Mouse (Mus musculus) MEL (cell line): ENCODE data around the gene Kif3a. TPM values are rescaled to one million over a fixed set of nuclear protein-coding genes. Genes with fewer than 3 reads are reported as not detected.

Experiments used
- DNase-seq: peaks from one replicate; pipeline ENCODE4 v3.0.0; 2011; ENCODE audit warnings: low read depth, low spot score
- H3K27ac ChIP-seq: 2 replicates; pipeline ENCODE4 v1.5.1; 2012; ENCODE audit warnings: low read depth, mild to moderate bottlenecking, control low read depth, low read length, moderate library complexity; ENCODE audit not compliant: control insufficient read depth
- H3K27me3 ChIP-seq, 2 experiments: fragments of 150-350 bp in 1 of 2; sonication (generic) in 1 of 2; 2 replicates each; pipeline ENCODE4 v1.6.1; 2012; ENCODE audit warnings: low read length in 2 of 2, mild to moderate bottlenecking in 2 of 2, improper control_type of control experiment in 1 of 2, moderate library complexity in 1 of 2; ENCODE audit not compliant: insufficient read depth in 2 of 2, control insufficient read depth in 1 of 2
- H3K36me3 ChIP-seq, 2 experiments: 2 replicates each; pipeline ENCODE4 v1.6.1; 2012 to 2014; ENCODE audit warnings: low read length in 2 of 2, improper control_type of control experiment in 1 of 2, inconsistent platforms in 1 of 2, mild to moderate bottlenecking in 1 of 2; ENCODE audit not compliant: insufficient read depth in 2 of 2, control insufficient read depth in 1 of 2
- H3K4me1 ChIP-seq, 2 experiments: fragments of 150-350 bp in 1 of 2; sonication (generic) in 1 of 2; 2 replicates each; pipeline ENCODE4 v1.6.1; 2012; ENCODE audit warnings: low read length in 2 of 2, improper control_type of control experiment in 1 of 2, mild to moderate bottlenecking in 1 of 2; ENCODE audit not compliant: insufficient read depth in 2 of 2, control insufficient read depth in 1 of 2
- H3K4me3 ChIP-seq, 2 experiments: fragments of 150-350 bp in 1 of 2; sonication (generic) in 1 of 2; 2 replicates each; pipeline ENCODE4 v1.5.1; 2012; ENCODE audit warnings: low read depth in 2 of 2, low read length in 2 of 2, mild to moderate bottlenecking in 2 of 2, moderate library complexity in 2 of 2, control low read depth in 1 of 2, improper control_type of control experiment in 1 of 2; ENCODE audit not compliant: control insufficient read depth in 1 of 2, insufficient read depth in 1 of 2
- H3K79me2 ChIP-seq: 2 replicates; pipeline ENCODE4 v1.6.1; 2012; ENCODE audit warnings: mild to moderate bottlenecking, low read length, moderate library complexity; ENCODE audit not compliant: control insufficient read depth, poor library complexity, insufficient read depth
- H3K9ac ChIP-seq: 2 replicates; pipeline ENCODE4 v1.6.1; 2012; ENCODE audit warnings: low read depth, mild to moderate bottlenecking, control low read depth, low read length, moderate library complexity; ENCODE audit not compliant: control insufficient read depth, poor library complexity, severe bottlenecking
- H3K9me3 ChIP-seq: fragments of 150-350 bp; sonication (generic); replicated peaks from 2 replicates; pipeline ENCODE4 v1.6.1; 2012; ENCODE audit warnings: mild to moderate bottlenecking, low read length, improper control_type of control experiment, moderate library complexity; ENCODE audit not compliant: insufficient read depth
- BHLHE40 ChIP-seq: IDR thresholded peaks from 2 replicates; pipeline ENCODE4 v1.6.1; 2012; ENCODE audit warnings: low read depth, mild to moderate bottlenecking, inconsistent platforms, low read length, improper control_type of control experiment, borderline replicate concordance
- CHD2 ChIP-seq: IDR thresholded peaks from 2 replicates; pipeline ENCODE4 v1.6.1; 2011; ENCODE audit warnings: low read length, improper control_type of control experiment
- CTCF ChIP-seq, 3 experiments: IDR thresholded peaks in 2 of 3; conservative IDR thresholded peaks in 1 of 3; 2 replicates each; pipeline ENCODE4 v1.5.1; 2011 to 2012; ENCODE audit warnings: low read length in 3 of 3, low read depth in 2 of 3, mild to moderate bottlenecking in 2 of 3, improper control_type of control experiment in 1 of 3, inconsistent platforms in 1 of 3, mixed read lengths in 1 of 3, moderate library complexity in 1 of 3; ENCODE audit not compliant: control insufficient read depth in 1 of 3, insufficient read depth in 1 of 3, poor library complexity in 1 of 3, severe bottlenecking in 1 of 3
- E2F4 ChIP-seq: IDR thresholded peaks from 2 replicates; pipeline ENCODE4 v1.6.1; 2011; ENCODE audit warnings: low read depth, low read length, improper control_type of control experiment, borderline replicate concordance
- ELF1 ChIP-seq: IDR thresholded peaks from 2 replicates; pipeline ENCODE4 v1.6.1; 2014; ENCODE audit warnings: low read depth, mild to moderate bottlenecking, inconsistent platforms, low read length, improper control_type of control experiment, moderate library complexity
- EP300 ChIP-seq, 2 experiments: IDR thresholded peaks; 2 replicates each; pipeline ENCODE4 v1.6.1; 2011; ENCODE audit warnings: improper control_type of control experiment in 2 of 2, low read length in 2 of 2, low read depth in 1 of 2, mild to moderate bottlenecking in 1 of 2
- ETS1 ChIP-seq: IDR thresholded peaks from 2 replicates; pipeline ENCODE4 v1.6.1; 2012; ENCODE audit warnings: low read depth, mild to moderate bottlenecking, inconsistent platforms, low read length, improper control_type of control experiment, moderate library complexity
- GABPA ChIP-seq: IDR thresholded peaks from 2 replicates; pipeline ENCODE4 v1.6.1; 2012; ENCODE audit warnings: low read depth, mild to moderate bottlenecking, inconsistent platforms, low read length, improper control_type of control experiment, moderate library complexity
- GATA1 ChIP-seq: IDR thresholded peaks from 2 replicates; pipeline ENCODE4 v1.6.1; 2011; ENCODE audit warnings: low read depth, low read length, improper control_type of control experiment
- HCFC1 ChIP-seq: IDR thresholded peaks from 2 replicates; pipeline ENCODE4 v1.6.1; 2012; ENCODE audit warnings: low read depth, mild to moderate bottlenecking, inconsistent platforms, low read length, improper control_type of control experiment, moderate library complexity
- JUND ChIP-seq: IDR thresholded peaks from 2 replicates; pipeline ENCODE4 v1.6.1; 2011; ENCODE audit warnings: low read depth, mild to moderate bottlenecking, improper control_type of control experiment, low read length
- MAFK ChIP-seq: IDR thresholded peaks from 2 replicates; pipeline ENCODE4 v1.6.1; 2011; ENCODE audit warnings: low read depth, mild to moderate bottlenecking, low read length, improper control_type of control experiment, borderline replicate concordance
- MAX ChIP-seq: IDR thresholded peaks from 2 replicates; pipeline ENCODE4 v1.6.1; 2011; ENCODE audit warnings: low read length, improper control_type of control experiment
- MAZ ChIP-seq: IDR thresholded peaks from 2 replicates; pipeline ENCODE4 v1.6.1; 2012; ENCODE audit warnings: low read depth, mild to moderate bottlenecking, inconsistent platforms, low read length, improper control_type of control experiment
- MEF2A ChIP-seq: IDR thresholded peaks from 2 replicates; pipeline ENCODE4 v1.6.1; 2014; ENCODE audit warnings: low read depth, mild to moderate bottlenecking, inconsistent platforms, low read length, improper control_type of control experiment; ENCODE audit not compliant: poor library complexity, insufficient replicate concordance, severe bottlenecking; ENCODE audit errors: extremely low read depth
- MXI1 ChIP-seq: IDR thresholded peaks from 2 replicates; pipeline ENCODE4 v1.6.1; 2011; ENCODE audit warnings: mild to moderate bottlenecking, low read depth, low read length, improper control_type of control experiment
- MYC ChIP-seq: IDR thresholded peaks from 2 replicates; pipeline ENCODE4 v1.6.1; 2011; ENCODE audit warnings: low read depth, mild to moderate bottlenecking, low read length, improper control_type of control experiment, moderate library complexity
- NELFE ChIP-seq: IDR thresholded peaks from 2 replicates; pipeline ENCODE4 v1.6.1; 2011; ENCODE audit warnings: low read depth, low read length, improper control_type of control experiment
- NRF1 ChIP-seq: IDR thresholded peaks from 2 replicates; pipeline ENCODE4 v1.6.1; 2014; ENCODE audit warnings: low read depth, mild to moderate bottlenecking, inconsistent platforms, low read length, improper control_type of control experiment, moderate library complexity; ENCODE audit not compliant: poor library complexity, insufficient read depth, severe bottlenecking
- POLR2A ChIP-seq, 2 experiments: IDR thresholded peaks; 2 replicates each; pipeline ENCODE4 v1.6.1; 2011 to 2012; ENCODE audit warnings: low read length in 2 of 2, mild to moderate bottlenecking in 2 of 2, control low read depth in 1 of 2, improper control_type of control experiment in 1 of 2, low read depth in 1 of 2, moderate library complexity in 1 of 2; ENCODE audit not compliant: control insufficient read depth in 1 of 2, insufficient read depth in 1 of 2, poor library complexity in 1 of 2
- POLR2AphosphoS2 ChIP-seq: IDR thresholded peaks from 2 replicates; pipeline ENCODE4 v1.6.1; 2011; ENCODE audit warnings: low read length, improper control_type of control experiment
- POLR2AphosphoS5 ChIP-seq: IDR thresholded peaks from 2 replicates; pipeline ENCODE4 v1.6.1; 2012; ENCODE audit warnings: low read depth, borderline replicate concordance, mild to moderate bottlenecking, inconsistent platforms, low read length, moderate library complexity, mixed read lengths
- RAD21 ChIP-seq: IDR thresholded peaks from 2 replicates; pipeline ENCODE4 v1.6.1; 2011; ENCODE audit warnings: mild to moderate bottlenecking, low read depth, low read length, improper control_type of control experiment
- RCOR1 ChIP-seq: IDR thresholded peaks from 2 replicates; pipeline ENCODE4 v1.6.1; 2012; ENCODE audit warnings: low read depth, mild to moderate bottlenecking, inconsistent platforms, low read length, improper control_type of control experiment
- SIN3A ChIP-seq: IDR thresholded peaks from 2 replicates; pipeline ENCODE4 v1.6.1; 2012; ENCODE audit warnings: low read length, improper control_type of control experiment, inconsistent platforms
- SMC3 ChIP-seq: IDR thresholded peaks from 2 replicates; pipeline ENCODE4 v1.6.1; 2011; ENCODE audit warnings: low read depth, low read length, improper control_type of control experiment
- TAL1 ChIP-seq: IDR thresholded peaks from 2 replicates; pipeline ENCODE4 v1.6.1; 2012; ENCODE audit warnings: mild to moderate bottlenecking, inconsistent platforms, low read length, moderate library complexity, mixed read lengths
- TBP ChIP-seq: IDR thresholded peaks from 2 replicates; pipeline ENCODE4 v1.8.0; 2011; ENCODE audit warnings: low read depth, low read length, improper control_type of control experiment
- TCF12 ChIP-seq: IDR thresholded peaks from 2 replicates; pipeline ENCODE4 v1.6.1; 2014; ENCODE audit warnings: low read depth, mild to moderate bottlenecking, inconsistent platforms, low read length, improper control_type of control experiment, moderate library complexity
- UBTF ChIP-seq: IDR thresholded peaks from 2 replicates; pipeline ENCODE4 v1.6.1; 2012; ENCODE audit warnings: low read depth, mild to moderate bottlenecking, inconsistent platforms, low read length, improper control_type of control experiment, moderate library complexity, borderline replicate concordance; ENCODE audit not compliant: insufficient read depth
- USF1 ChIP-seq: IDR thresholded peaks from 2 replicates; pipeline ENCODE4 v1.6.1; 2014; ENCODE audit warnings: low read depth, mild to moderate bottlenecking, inconsistent platforms, low read length, improper control_type of control experiment, moderate library complexity
- ZMIZ1 ChIP-seq: IDR thresholded peaks from 2 replicates; pipeline ENCODE4 v1.6.1; 2012; ENCODE audit warnings: low read depth, mild to moderate bottlenecking, inconsistent platforms, low read length, improper control_type of control experiment, moderate library complexity
- ZNF384 ChIP-seq: IDR thresholded peaks from 2 replicates; pipeline ENCODE4 v1.6.1; 2012; ENCODE audit warnings: low read depth, mild to moderate bottlenecking, inconsistent platforms, low read length, improper control_type of control experiment
- polyA plus RNA-seq, 2 experiments: library from polyadenylated mRNA; stranded (reverse) in 1 of 2; unstranded in 1 of 2; fragments of >175 nt in 1 of 2; fragments of >200 nt in 1 of 2; gene quantifications; 2 replicates each; pipeline versions ENCODE4 v1.2.1 to v1.2.4; 2012; ENCODE audit warnings: low replicate concordance in 2 of 2, low read depth in 1 of 2; ENCODE audit not compliant: insufficient read length in 2 of 2, insufficient read depth in 1 of 2, missing spikeins in 1 of 2
- total RNA-seq: library from RNA; depleted of rRNA; stranded (reverse); fragments of 300-350 nt; gene quantifications from 2 replicates; pipeline ENCODE4 v1.2.3, GENCODE M21; 2012

Gene Kif3a
- total and polyA plus RNA-seq, 3 experiments = 13.6 to 88.3 (median 17.1) TPM

DNA sequence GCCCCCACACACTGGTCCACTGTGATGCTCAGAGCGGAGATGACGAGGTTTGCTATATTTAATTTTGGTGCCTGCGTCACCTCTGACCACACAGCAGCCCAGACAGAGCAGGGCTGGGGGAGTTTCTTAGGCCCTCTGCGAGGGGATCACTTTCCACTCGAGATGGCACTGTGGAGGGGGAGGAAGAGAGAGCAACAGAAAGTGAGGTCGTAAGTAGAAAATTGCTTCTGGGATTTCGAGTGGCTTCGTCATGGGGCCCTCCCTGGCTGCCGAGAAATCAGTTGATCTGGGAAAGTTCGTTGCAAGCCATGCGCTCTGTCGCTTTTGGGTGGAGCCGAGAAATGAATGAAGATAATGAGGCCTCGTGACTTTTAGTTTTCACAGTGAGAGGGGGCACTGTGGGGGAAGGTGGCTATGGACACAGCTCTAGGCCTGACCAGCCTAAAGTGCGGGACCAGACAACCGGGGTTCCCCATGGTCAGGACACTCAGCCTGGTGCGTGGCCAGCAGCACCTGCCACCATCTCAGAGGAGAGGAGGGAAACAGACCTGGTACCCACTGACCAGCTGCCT, 59.7 kb downstream of the Kif3a start (continued):
- peak; percentile 40 for TF ChIP-seq NELFE
- TF ChIP-seq HCFC1 = peak; percentile 55; the same call in 1 of the 2 replicates
- no peak for TF ChIP-seq CTCF (IDR thresholded peaks at IDR 0.05 in 2 of 3, conservative IDR thresholded peaks at IDR 0.05 in 1 of 3; ENCODE audit: control insufficient read depth in 1 of 3, insufficient read depth in 1 of 3, low read depth in 2 of 3, low read length in 3 of 3, poor library complexity in 1 of 3, severe bottlenecking in 1 of 3)

DNA sequence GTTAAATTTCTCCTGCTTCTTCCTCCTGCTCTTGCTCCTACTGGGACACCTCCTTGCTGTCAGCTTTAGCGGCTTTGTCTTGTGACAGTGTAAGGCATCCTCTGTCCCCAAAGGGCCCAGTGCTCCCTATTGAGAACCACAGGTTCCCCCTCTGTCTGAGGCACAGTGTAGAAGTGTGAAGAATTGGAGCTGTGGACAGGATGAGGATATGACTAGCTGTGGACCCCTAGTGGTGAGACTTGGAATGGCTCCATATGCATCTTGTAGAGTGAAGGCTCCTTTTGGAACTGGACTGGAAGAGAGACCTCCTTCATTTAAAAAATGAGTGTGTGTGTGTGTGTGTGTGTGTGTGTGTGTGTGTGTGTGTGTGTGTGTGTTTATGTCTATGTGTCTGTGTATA, 60.7 kb downstream of the Kif3a start:
- H3K79me2 ChIP-seq = peaks cover 2% of the 10 kb centered on the region; the same call in 1 of the 2 replicates
- H3K27ac ChIP-seq = peak overlapping the region; percentile 90
- H3K9me3 ChIP-seq = no peaks in the 10 kb centered on the region
- peaks cover 0 to 39% of the 10 kb centered on the region in 2 experiments; a peak in 2 of 4 replicates for H3K36me3 ChIP-seq
- H3K4me3 ChIP-seq = no peak overlapping the region
- DNase-seq = peak; percentile 98
- no peaks in the 10 kb centered on the region for H3K27me3 ChIP-seq
- peak overlapping the region; percentile 69 for H3K9ac ChIP-seq
- peaks cover 34 to 54% of the 10 kb centered on the region in 2 experiments for H3K4me1 ChIP-seq
- TF ChIP-seq MAX (peak; percentile 83; the same call in 1 of the 2 replicates), POLR2A (IDR thresholded peaks at IDR 0.05; ENCODE audit: control insufficient read depth in 1 of 2, insufficient read depth in 1 of 2, low read depth in 1 of 2, low read length in 2 of 2, poor library complexity in 1 of 2) (peak in 1 of 2 experiments; percentile 45; a peak in 1 of 4 replicates), USF1 (no peak), HCFC1 (peak; percentile 54), MYC (peak; percentile 68; the same call in 1 of the 2 replicates), MAFK (no peak), MXI1 (no peak; the same call in 1 of the 2 replicates), EP300 (IDR thresholded peaks at IDR 0.05; ENCODE audit: low read depth in 1 of 2, low read length in 2 of 2) (peak in 1 of 2 experiments; percentile 15; a peak in 1 of 4 replicates), UBTF (no peak), E2F4 (no peak), TCF12 (0 out of 2 replicates have a peak, but pooled peaks have one; percentile 3), MEF2A (no peak), NELFE (peak; percentile 32; the same call in 1 of the 2 replicates), ELF1 (no peak), SIN3A (peak; percentile 45; the same call in 1 of the 2 replicates), GABPA (no peak), RCOR1 (no peak), CTCF (IDR thresholded peaks at IDR 0.05 in 2 of 3, conservative IDR thresholded peaks at IDR 0.05 in 1 of 3; ENCODE audit: control insufficient read depth in 1 of 3, insufficient read depth in 1 of 3, low read depth in 2 of 3, low read length in 3 of 3, poor library complexity in 1 of 3, severe bottlenecking in 1 of 3) (peak; percentile 72 to 97 (median 89)), JUND (no peak), GATA1 (no peak; the same call in 1 of the 2 replicates), POLR2AphosphoS2 (no peak), ZNF384 (peak; percentile 45; the same call in 1 of the 2 replicates), NRF1 (no peak), MAZ (peak; percentile 79; the same call in 1 of the 2 replicates), TAL1 (no peak), ETS1 (no peak; the same call in 1 of the 2 replicates), SMC3 (peak; percentile 92), TBP (peak; percentile 63; the same call in 1 of the 2 replicates), POLR2AphosphoS5 (no peak), CHD2 (no peak), RAD21 (peak; percentile 91), ZMIZ1 (no peak; the same call in 1 of the 2 replicates), BHLHE40 (no peak)
